Mouse (Mus musculus) liver, embryonic 14.5 days (tissue): ENCODE measurements around the gene Hspb6.
A peak's percentile ranks its signal among the peaks of the same experiment; 100 is the strongest.

Experiments used
- CTCF ChIP-seq: IDR thresholded peaks from 2 replicates; pipeline ENCODE4 v1.5.1; 2016; ENCODE audit warnings: antibody characterized with exemption, low read depth, control low read depth
- EP300 ChIP-seq: IDR thresholded peaks from 2 replicates; pipeline ENCODE4 v1.6.1; 2016; ENCODE audit warnings: antibody characterized with exemption, low read depth

DNA sequence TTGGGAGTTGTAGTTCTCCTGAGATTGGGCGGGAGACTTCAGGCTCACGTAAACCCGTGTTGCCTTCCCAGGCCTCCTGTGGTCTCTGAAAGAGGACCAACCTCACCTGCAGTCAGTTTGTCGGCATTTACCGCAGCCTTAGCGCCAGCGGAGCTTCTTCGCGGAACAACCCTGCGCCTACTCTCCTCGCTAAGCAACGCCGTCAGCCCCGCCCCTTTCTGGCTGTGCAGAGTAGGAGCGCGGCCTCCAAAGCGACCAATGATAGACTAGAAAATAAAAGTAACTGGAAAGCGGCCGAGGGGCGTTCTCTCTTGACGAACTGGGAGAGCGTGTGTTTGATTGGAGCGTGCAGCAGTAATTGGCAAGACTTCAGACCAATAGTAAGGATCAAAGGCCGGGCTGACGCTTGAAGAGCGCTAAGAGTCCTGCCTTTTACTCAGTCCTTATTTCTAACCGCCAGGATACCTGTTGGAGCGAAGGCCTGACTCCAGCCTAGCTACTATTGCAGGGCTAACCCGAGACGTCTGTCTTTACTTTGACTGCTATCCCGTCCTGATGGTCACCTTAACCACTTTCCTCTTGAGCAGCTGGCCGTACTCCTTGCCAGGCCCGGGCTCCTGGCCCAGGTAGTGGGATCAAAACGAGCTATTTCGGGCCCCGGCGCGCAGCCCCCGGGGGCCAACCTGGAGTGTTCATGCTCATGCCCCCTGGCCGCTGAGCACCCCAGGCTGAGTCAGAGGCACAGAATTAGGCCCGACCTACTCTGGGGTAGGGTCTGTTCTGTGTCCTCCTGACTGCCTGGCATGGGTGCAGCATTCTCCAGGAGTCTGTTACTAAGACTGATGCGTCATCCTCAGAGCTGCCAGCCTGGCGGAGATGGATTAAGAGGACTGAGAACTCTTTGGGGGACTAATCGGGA lies at the start of gene Hspb6, which contains the start of gene Proser3:
- TF ChIP-seq CTCF, result peak; percentile 24
- no peak for TF ChIP-seq EP300
